Mouse (Mus musculus): ENCODE results near the gene Wipi1. TPM values are rescaled to one million over a fixed set of nuclear protein-coding genes. Genes with fewer than 3 reads are reported as not detected.
A peak's percentile ranks its signal among the peaks of the same experiment; 100 is the strongest.

The Wipi1 gene
- polyA plus RNA-seq, 1 experiment from 2014 or later: 15.6 TPM

DNA sequence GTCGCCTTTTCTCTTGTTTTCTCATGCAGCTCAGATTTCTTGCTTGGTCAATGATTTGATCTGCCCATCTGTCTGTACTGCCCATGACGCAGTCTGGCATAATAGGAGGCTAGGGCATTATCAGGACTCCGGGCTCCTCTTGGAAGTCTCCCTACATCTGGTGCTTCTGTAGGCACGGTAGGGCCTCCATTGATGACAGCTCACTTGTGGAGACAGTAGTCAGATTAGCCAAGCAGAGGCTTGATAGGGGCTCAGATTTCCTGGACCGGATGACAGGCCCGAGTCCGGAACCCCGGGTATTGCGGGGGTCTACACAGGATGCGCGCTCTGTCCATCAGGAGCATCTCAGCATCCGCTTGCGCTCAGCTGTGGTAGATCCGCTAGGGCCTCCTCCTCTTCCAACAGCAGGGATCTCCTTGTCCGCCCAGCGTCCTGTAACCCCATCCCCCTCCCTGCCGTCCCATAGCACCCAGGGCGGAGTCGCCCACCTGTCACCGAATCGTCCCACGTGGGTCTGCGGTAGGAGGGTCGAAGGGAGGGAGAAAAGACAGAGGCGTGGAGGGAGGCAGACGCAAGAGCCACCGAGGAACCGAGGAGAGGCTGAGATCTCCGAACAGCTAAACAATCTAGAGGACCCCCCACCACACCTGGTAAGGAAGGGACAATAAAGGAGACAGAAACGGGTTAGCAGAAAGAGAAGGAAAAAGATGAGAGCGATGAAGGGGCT is 38.4 kb upstream of the Wipi1 start:
- 0 out of 2 replicates have a peak, but pooled peaks cover 4% of the 10 kb centered on the region for H3K36me3 ChIP-seq (ENCODE audit: control insufficient read depth, insufficient read depth, low read length)
- ATAC-seq: peak; percentile 83
- WGBS: under 1% methylated on average over 31 of the region's 31 CpGs
- H3K9ac ChIP-seq (ENCODE audit: low read depth, low read length): peak overlapping the region; percentile 97
- H3K27me3 ChIP-seq (ENCODE audit: control insufficient read depth, insufficient read depth, low read depth, low read length): no peaks in the 10 kb centered on the region
- peak overlapping the region; percentile 65 for H3K4me2 ChIP-seq (ENCODE audit: low read length)
- H3K9me3 ChIP-seq (replicated peaks; ENCODE audit: control insufficient read depth, low read length, poor library complexity, severe bottlenecking): no peaks in the 10 kb centered on the region
- H3K27ac ChIP-seq (ENCODE audit: low read length): peak overlapping the region; percentile 97
- H3K4me3 ChIP-seq (ENCODE audit: low read depth, low read length): peak overlapping the region; percentile 95
- H3K4me1 ChIP-seq (ENCODE audit: control insufficient read depth, insufficient read depth, low read length): peaks cover 41% of the 10 kb centered on the region

DNA sequence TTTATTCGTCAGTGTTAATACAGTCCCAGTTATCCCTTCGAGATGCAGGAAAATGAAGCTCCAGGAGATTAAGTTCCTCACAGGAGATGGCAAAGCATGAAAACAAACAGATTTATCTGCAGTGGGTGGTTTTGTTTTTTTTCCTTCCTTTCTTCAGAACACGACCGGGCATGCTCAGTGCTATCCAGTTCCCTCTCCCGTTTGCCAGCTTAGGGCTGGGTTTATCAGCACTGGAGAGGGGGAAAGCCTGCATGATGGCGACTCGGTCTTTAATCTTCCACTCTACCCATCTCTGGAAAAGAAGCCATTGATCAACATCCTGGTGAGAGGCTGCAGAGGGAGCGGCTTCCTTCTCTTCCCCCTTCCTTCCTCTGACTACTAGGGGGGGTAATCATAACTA is 37.4 kb upstream of the Wipi1 start, which contains the start of gene Prkar1a:
Prkar1a (plus strand) TSS at position 200 of the 400 bp plus-strand sequence.
- H3K4me3 ChIP-seq (ENCODE audit: low read depth, low read length): peak within 1 kb of the TSS; percentile 95
- ATAC-seq: no peak
- H3K27ac ChIP-seq (ENCODE audit: low read length): peak within 1 kb of the TSS; percentile 97
- no peaks in the 10 kb centered on the region for H3K36me3 ChIP-seq (ENCODE audit: control insufficient read depth, insufficient read depth, low read length)
- 22% methylated on average over 8 of the region's 8 CpGs for WGBS
- no peaks in the 10 kb centered on the region for H3K27me3 ChIP-seq (ENCODE audit: control insufficient read depth, insufficient read depth, low read depth, low read length)
- H3K9me3 ChIP-seq (replicated peaks; ENCODE audit: control insufficient read depth, low read length, poor library complexity, severe bottlenecking): no peaks in the 10 kb centered on the region
- H3K4me2 ChIP-seq (ENCODE audit: low read length): peak within 1 kb of the TSS; percentile 65
- H3K9ac ChIP-seq (ENCODE audit: low read depth, low read length): peak within 1 kb of the TSS; percentile 97
- peaks cover 38% of the 10 kb centered on the region for H3K4me1 ChIP-seq (ENCODE audit: control insufficient read depth, insufficient read depth, low read length)

DNA sequence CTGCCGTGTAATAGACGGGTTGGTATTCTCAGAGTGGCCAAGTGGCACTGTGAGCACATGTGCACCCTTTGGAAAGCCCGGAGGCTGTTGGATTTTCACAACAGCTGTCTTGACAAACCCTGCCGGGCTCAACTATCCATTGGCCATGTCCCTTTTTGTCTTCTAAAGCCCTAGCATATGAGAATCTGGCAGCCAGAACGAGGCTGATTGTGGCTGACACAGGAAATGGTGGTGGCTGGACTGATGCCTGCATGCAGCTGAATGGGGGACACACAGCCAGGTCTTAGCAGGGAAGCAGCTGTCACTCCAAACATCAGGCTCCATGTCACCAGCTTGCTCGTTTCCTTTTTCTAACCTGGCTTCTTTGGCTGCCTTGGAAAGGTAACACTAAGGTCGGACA is 36.7 kb upstream of the Wipi1 start:
- peaks cover 32% of the 10 kb centered on the region for H3K4me1 ChIP-seq (ENCODE audit: control insufficient read depth, insufficient read depth, low read length)
- H3K27ac ChIP-seq (ENCODE audit: low read length): peak overlapping the region; percentile 97
- 24% methylated on average over 7 of the region's 7 CpGs for WGBS
- H3K9me3 ChIP-seq (replicated peaks; ENCODE audit: control insufficient read depth, low read length, poor library complexity, severe bottlenecking): no peaks in the 10 kb centered on the region
- H3K9ac ChIP-seq (ENCODE audit: low read depth, low read length): peak overlapping the region; percentile 97
- ATAC-seq: no peak
- no peaks in the 10 kb centered on the region for H3K36me3 ChIP-seq (ENCODE audit: control insufficient read depth, insufficient read depth, low read length)
- no peak overlapping the region; the same call in 1 of the 2 replicates for H3K4me3 ChIP-seq (ENCODE audit: low read depth, low read length)
- no peaks in the 10 kb centered on the region for H3K27me3 ChIP-seq (ENCODE audit: control insufficient read depth, insufficient read depth, low read depth, low read length)
- H3K4me2 ChIP-seq (ENCODE audit: low read length): peak overlapping the region; percentile 65

DNA sequence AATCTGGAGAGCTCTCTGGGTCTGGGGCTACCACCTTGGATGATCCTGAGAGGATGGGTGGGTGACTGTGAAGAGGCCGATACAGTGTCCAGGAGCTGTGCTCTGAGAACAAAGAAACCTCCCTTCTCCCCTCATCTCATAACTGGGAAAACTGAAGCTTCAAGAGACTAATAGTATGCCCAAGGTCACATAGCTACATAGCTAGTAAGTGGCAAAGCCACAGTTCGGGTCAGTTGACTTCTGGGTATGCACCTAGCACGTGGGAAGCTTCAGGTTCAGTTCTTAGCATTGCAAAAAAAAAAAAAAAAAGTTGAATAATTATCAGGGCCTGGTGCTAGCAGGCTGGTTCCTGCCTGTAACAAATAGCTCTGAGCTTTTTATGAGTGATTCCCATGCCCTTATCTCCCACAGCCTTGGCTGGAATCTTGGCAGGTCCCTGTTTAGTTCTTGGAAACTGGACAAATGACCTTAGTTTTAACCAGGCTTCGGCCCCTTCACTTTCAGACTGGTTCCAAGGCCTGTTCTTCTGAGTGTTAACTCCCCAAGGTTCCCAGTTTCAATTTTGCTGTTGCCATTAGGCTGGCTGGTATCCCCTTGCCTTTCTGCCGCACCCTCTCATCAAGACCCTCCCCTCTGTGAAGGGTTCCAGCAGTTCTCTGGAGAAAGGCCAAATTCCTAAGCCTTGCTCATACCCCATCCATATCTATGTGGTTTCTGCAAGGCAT is 29.9 kb upstream of the Wipi1 start:
- WGBS: 76% methylated on average over 5 of the region's 5 CpGs
- H3K9ac ChIP-seq (ENCODE audit: low read depth, low read length): no peak overlapping the region

DNA sequence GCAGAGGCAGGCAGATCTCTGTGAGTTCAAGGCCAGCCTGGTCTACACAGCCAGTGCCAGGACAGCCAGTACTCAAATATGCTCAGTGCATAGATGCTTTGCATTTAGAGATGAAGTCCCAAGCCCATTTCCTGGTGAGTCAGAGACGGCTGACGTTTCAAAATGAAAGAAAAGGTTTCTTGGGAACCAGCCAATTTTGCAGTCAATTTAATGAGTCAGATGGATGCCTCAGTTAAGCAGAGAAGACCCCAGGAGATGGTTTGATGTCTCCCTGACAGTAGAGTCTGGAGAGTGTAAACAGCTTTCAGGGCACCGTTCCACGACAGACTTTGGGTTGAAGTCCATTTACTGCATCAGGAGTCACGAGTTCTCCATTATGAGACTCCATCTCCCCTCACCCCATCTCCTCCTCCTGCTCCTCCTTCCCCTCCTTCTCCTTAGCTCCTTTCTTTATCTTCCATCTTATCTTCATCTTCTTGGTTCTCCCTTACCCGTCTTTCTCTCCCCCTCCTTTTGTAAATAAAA is 24.2 kb upstream of the Wipi1 start:
- H3K9me3 ChIP-seq (replicated peaks; ENCODE audit: control insufficient read depth, low read length, poor library complexity, severe bottlenecking): no peaks in the 10 kb centered on the region
- no peak overlapping the region for H3K4me2 ChIP-seq (ENCODE audit: low read length)
- H3K36me3 ChIP-seq (ENCODE audit: control insufficient read depth, insufficient read depth, low read length): no peaks in the 10 kb centered on the region
- no peak overlapping the region for H3K9ac ChIP-seq (ENCODE audit: low read depth, low read length)
- ATAC-seq: no peak
- WGBS: 75% methylated on average over 6 of the region's 6 CpGs
- H3K27ac ChIP-seq (ENCODE audit: low read length): no peak overlapping the region
- no peak overlapping the region for H3K4me3 ChIP-seq (ENCODE audit: low read depth, low read length)
- H3K4me1 ChIP-seq (ENCODE audit: control insufficient read depth, insufficient read depth, low read length): no peaks in the 10 kb centered on the region
- no peaks in the 10 kb centered on the region for H3K27me3 ChIP-seq (ENCODE audit: control insufficient read depth, insufficient read depth, low read depth, low read length)

More for the DNA sequence above, 29.9 kb upstream of the Wipi1 start:
- H3K4me1 ChIP-seq (ENCODE audit: control insufficient read depth, insufficient read depth, low read length): no peaks in the 10 kb centered on the region
- ATAC-seq: no peak
- no peak overlapping the region for H3K27ac ChIP-seq (ENCODE audit: low read length)
- no peak overlapping the region for H3K4me2 ChIP-seq (ENCODE audit: low read length)
- H3K27me3 ChIP-seq (ENCODE audit: control insufficient read depth, insufficient read depth, low read depth, low read length): no peaks in the 10 kb centered on the region
- no peaks in the 10 kb centered on the region for H3K36me3 ChIP-seq (ENCODE audit: control insufficient read depth, insufficient read depth, low read length)
- H3K4me3 ChIP-seq (ENCODE audit: low read depth, low read length): no peak overlapping the region
- H3K9me3 ChIP-seq (replicated peaks; ENCODE audit: control insufficient read depth, low read length, poor library complexity, severe bottlenecking): no peaks in the 10 kb centered on the region

DNA sequence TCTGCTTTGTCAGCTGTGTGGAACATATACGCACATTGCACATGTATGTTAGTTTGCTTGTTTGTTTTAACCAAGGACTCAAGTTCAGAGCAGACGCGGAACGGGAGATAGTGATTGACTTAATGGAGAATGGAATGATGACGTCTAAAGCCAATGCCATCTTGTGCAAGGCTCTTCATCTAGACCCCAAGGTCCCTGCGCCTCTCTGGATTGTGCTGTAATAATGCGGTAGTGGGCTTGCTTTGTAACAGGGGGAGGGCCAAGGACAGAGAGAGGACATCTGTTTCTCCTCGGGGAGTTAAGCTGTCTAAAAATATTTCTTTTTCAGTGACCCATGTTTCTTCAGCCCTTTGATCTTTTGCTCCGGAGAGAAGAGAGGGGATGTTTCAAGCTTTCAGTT is 23.2 kb upstream of the Wipi1 start:
- Histone ChIP-seq H3K4me3 (ENCODE audit: low read depth, low read length) (no peak overlapping the region), H3K36me3 (ENCODE audit: control insufficient read depth, insufficient read depth, low read length) (no peaks in the 10 kb centered on the region), H3K4me2 (ENCODE audit: low read length) (no peak overlapping the region), H3K27me3 (ENCODE audit: control insufficient read depth, insufficient read depth, low read depth, low read length) (no peaks in the 10 kb centered on the region), H3K9me3 (replicated peaks; ENCODE audit: control insufficient read depth, low read length, poor library complexity, severe bottlenecking) (no peaks in the 10 kb centered on the region), H3K9ac (ENCODE audit: low read depth, low read length) (no peak overlapping the region), H3K27ac (ENCODE audit: low read length) (no peak overlapping the region), H3K4me1 (ENCODE audit: control insufficient read depth, insufficient read depth, low read length) (no peaks in the 10 kb centered on the region)
- WGBS: 84% methylated on average over 9 of the region's 9 CpGs
- no peak for ATAC-seq

DNA sequence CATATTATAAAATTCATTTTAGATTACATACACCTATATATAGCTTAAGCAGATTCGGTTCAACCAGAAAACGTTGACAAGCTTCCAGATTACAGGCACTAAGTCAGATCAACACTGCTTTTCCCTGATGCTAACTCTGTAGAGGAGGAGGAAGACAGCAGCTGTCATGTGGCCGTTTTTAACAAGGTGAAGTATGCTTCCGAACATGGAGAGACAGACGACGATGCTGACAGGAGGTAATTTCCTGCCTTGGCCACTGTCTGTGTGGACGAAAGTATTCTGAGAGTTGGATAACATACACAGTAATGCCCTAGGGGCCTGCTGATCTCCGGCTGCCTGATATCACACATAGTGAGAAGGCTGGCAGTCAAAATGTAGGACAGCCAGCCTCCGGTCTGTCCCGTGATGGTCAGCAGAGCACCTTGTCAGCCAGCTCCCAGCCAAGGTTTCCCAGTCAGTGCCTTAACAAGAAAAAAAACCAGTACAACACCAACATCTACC is 17.3 kb upstream of the Wipi1 start:
- ATAC-seq: no peak
- H3K4me3 ChIP-seq (ENCODE audit: low read depth, low read length): no peak overlapping the region
- no peaks in the 10 kb centered on the region for H3K27me3 ChIP-seq (ENCODE audit: control insufficient read depth, insufficient read depth, low read depth, low read length)
- H3K9ac ChIP-seq (ENCODE audit: low read depth, low read length): no peak overlapping the region
- no peaks in the 10 kb centered on the region for H3K4me1 ChIP-seq (ENCODE audit: control insufficient read depth, insufficient read depth, low read length)
- H3K4me2 ChIP-seq (ENCODE audit: low read length): no peak overlapping the region
- WGBS: 82% methylated on average over 10 of the region's 10 CpGs
- H3K36me3 ChIP-seq (ENCODE audit: control insufficient read depth, insufficient read depth, low read length): no peaks in the 10 kb centered on the region
- H3K9me3 ChIP-seq (replicated peaks; ENCODE audit: control insufficient read depth, low read length, poor library complexity, severe bottlenecking): no peaks in the 10 kb centered on the region
- no peak overlapping the region for H3K27ac ChIP-seq (ENCODE audit: low read length)

DNA sequence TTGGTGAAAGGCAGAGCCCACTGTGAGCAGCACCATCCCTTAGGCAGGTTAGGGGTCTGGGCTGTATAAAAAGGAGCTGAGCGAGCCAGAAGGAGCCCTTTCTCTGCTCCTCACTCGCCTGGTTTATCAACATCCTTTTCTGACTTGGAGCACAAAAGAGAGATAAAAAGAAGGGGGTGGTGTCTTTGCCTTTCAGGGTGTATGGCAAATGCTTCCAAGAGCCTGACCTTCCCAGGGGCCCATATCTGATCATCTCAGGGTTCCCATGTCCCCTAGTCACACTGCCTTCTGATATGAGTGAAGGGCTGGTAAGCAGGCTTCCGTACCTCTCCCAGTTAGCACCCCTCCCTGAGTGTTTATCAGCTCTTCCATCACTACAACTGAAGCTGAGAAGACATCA is 16.3 kb upstream of the Wipi1 start:
- ATAC-seq: no peak
- H3K4me2 ChIP-seq (ENCODE audit: low read length): no peak overlapping the region
- no peak overlapping the region for H3K4me3 ChIP-seq (ENCODE audit: low read depth, low read length)
- no peak overlapping the region for H3K27ac ChIP-seq (ENCODE audit: low read length)
- H3K9ac ChIP-seq (ENCODE audit: low read depth, low read length): no peak overlapping the region
- no peaks in the 10 kb centered on the region for H3K4me1 ChIP-seq (ENCODE audit: control insufficient read depth, insufficient read depth, low read length)
- H3K27me3 ChIP-seq (ENCODE audit: control insufficient read depth, insufficient read depth, low read depth, low read length): no peaks in the 10 kb centered on the region
- H3K9me3 ChIP-seq (replicated peaks; ENCODE audit: control insufficient read depth, low read length, poor library complexity, severe bottlenecking): no peaks in the 10 kb centered on the region
- no peaks in the 10 kb centered on the region for H3K36me3 ChIP-seq (ENCODE audit: control insufficient read depth, insufficient read depth, low read length)
- 90% methylated on average over 3 of the region's 3 CpGs for WGBS

DNA sequence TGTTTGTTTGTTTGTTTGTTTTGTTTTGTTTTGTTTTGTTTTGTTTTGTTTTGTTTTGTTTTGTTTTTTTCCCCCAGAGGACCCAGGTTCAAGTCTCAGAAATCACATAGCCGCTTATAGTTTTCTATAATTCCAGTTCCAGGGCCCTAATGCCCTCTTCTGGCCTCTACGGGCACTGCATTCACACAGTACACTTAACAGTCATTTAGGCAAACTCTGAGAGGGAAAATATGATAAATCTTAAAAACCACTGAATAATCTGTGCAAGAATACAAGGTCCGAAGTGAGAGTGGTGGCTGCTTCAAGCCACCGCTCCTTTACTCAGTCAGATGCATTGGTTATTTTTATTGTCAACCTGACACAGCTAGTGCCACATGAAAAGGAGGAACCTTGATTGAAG is 15.9 kb upstream of the Wipi1 start:
- Histone ChIP-seq H3K27ac (ENCODE audit: low read length) (no peak overlapping the region), H3K36me3 (ENCODE audit: control insufficient read depth, insufficient read depth, low read length) (no peaks in the 10 kb centered on the region), H3K4me3 (ENCODE audit: low read depth, low read length) (no peak overlapping the region), H3K4me2 (ENCODE audit: low read length) (no peak overlapping the region), H3K9me3 (replicated peaks; ENCODE audit: control insufficient read depth, low read length, poor library complexity, severe bottlenecking) (no peaks in the 10 kb centered on the region), H3K4me1 (ENCODE audit: control insufficient read depth, insufficient read depth, low read length) (no peaks in the 10 kb centered on the region), H3K9ac (ENCODE audit: low read depth, low read length) (no peak overlapping the region), H3K27me3 (ENCODE audit: control insufficient read depth, insufficient read depth, low read depth, low read length) (no peaks in the 10 kb centered on the region)
- 88% methylated on average over 4 of the region's 4 CpGs for WGBS
- ATAC-seq: no peak

Data from midbrain, embryonic 16.5 days (tissue).